Mouse (Mus musculus) CH12.LX (cell line): ENCODE data around the gene Hid1. TPM values are rescaled to one million over a fixed set of nuclear protein-coding genes. Genes with fewer than 3 reads are reported as not detected.

Experiments
- DNase-seq: peaks from one replicate; pipeline ENCODE4 v3.0.0-alpha.2; 2013; ENCODE audit errors: extremely low read depth
- H3K27ac ChIP-seq: 2 replicates; pipeline ENCODE4 v1.5.1; 2012; ENCODE audit warnings: low read depth, mild to moderate bottlenecking, control low read depth, moderate library complexity; ENCODE audit not compliant: insufficient read depth
- H3K27me3 ChIP-seq: replicated peaks from 2 replicates; pipeline ENCODE3; 2012; ENCODE audit warnings: inconsistent platforms
- H3K36me3 ChIP-seq, 2 experiments: replicated peaks in 1 of 2; 2 replicates each; pipeline versions ENCODE3 to v1.6.1; 2012; ENCODE audit warnings: inconsistent platforms in 1 of 2, low read length in 1 of 2, mild to moderate bottlenecking in 1 of 2, mixed read lengths in 1 of 2, moderate library complexity in 1 of 2; ENCODE audit not compliant: control insufficient read depth in 1 of 2, insufficient read depth in 1 of 2
- H3K4me1 ChIP-seq, 2 experiments: 2 replicates each; pipeline ENCODE4 v1.6.1; 2012; ENCODE audit warnings: inconsistent platforms in 1 of 2, moderate library complexity in 1 of 2; ENCODE audit not compliant: insufficient read depth in 2 of 2, control insufficient read depth in 1 of 2
- H3K4me2 ChIP-seq: 2 replicates; pipeline ENCODE4 v1.6.1; 2012; ENCODE audit warnings: low read depth, mild to moderate bottlenecking, control low read depth; ENCODE audit not compliant: poor library complexity, insufficient read depth, severe bottlenecking
- H3K4me3 ChIP-seq, 3 experiments: fragments of 150-350 bp in 1 of 3; sonication (generic) in 1 of 3; replicated peaks in 1 of 3; 2 replicates each; pipeline versions ENCODE3 to v1.5.1; 2011 to 2012; ENCODE audit warnings: low read depth in 2 of 3, low read length in 2 of 3, mild to moderate bottlenecking in 2 of 3, moderate library complexity in 2 of 3, control low read depth in 1 of 3, improper control_type of control experiment in 1 of 3, inconsistent platforms in 1 of 3, mixed read lengths in 1 of 3; ENCODE audit not compliant: poor library complexity in 1 of 3
- H3K79me2 ChIP-seq: replicated peaks from 2 replicates; pipeline ENCODE4 v1.6.1; 2012; ENCODE audit warnings: mild to moderate bottlenecking, moderate library complexity; ENCODE audit not compliant: control insufficient read depth, poor library complexity, insufficient read depth, severe bottlenecking; ENCODE audit errors: extremely low read depth
- H3K9ac ChIP-seq: 2 replicates; pipeline ENCODE4 v1.6.1; 2012; ENCODE audit warnings: low read depth, mild to moderate bottlenecking, control low read depth, moderate library complexity; ENCODE audit not compliant: insufficient read depth
- H3K9me3 ChIP-seq: replicated peaks from 2 replicates; pipeline ENCODE3; 2012; ENCODE audit warnings: low read length, inconsistent platforms, mixed read lengths
- CTCF ChIP-seq, 2 experiments: IDR thresholded peaks in 1 of 2; conservative IDR thresholded peaks in 1 of 2; 2 replicates each; pipeline ENCODE4 v1.5.1; 2011 to 2012; ENCODE audit warnings: low read depth in 2 of 2, low read length in 2 of 2, improper control_type of control experiment in 1 of 2, inconsistent platforms in 1 of 2, mild to moderate bottlenecking in 1 of 2, moderate library complexity in 1 of 2
- E2F4 ChIP-seq: IDR thresholded peaks from 2 replicates; pipeline ENCODE4 v1.6.1; 2011; ENCODE audit warnings: low read depth, low read length, improper control_type of control experiment; ENCODE audit not compliant: insufficient replicate concordance
- ELF1 ChIP-seq: IDR thresholded peaks from 2 replicates; pipeline ENCODE4 v1.6.1; 2014; ENCODE audit warnings: low read depth, mild to moderate bottlenecking, inconsistent platforms, low read length, improper control_type of control experiment
- EP300 ChIP-seq: IDR thresholded peaks from 2 replicates; pipeline ENCODE4 v1.6.1; 2011; ENCODE audit warnings: low read length, improper control_type of control experiment
- HCFC1 ChIP-seq: IDR thresholded peaks from 2 replicates; pipeline ENCODE4 v1.6.1; 2012; ENCODE audit warnings: low read depth, mild to moderate bottlenecking, inconsistent platforms, low read length, improper control_type of control experiment
- IRF4 ChIP-seq: IDR thresholded peaks from 2 replicates; pipeline ENCODE4 v1.6.1; 2014; ENCODE audit warnings: low read depth, mild to moderate bottlenecking, inconsistent platforms, low read length, improper control_type of control experiment
- MAFK ChIP-seq: IDR thresholded peaks from 2 replicates; pipeline ENCODE4 v1.6.1; 2011; ENCODE audit warnings: low read length, improper control_type of control experiment; ENCODE audit not compliant: insufficient replicate concordance
- MAX ChIP-seq: IDR thresholded peaks from 2 replicates; pipeline ENCODE4 v1.6.1; 2011; ENCODE audit warnings: low read length, improper control_type of control experiment
- MYC ChIP-seq: IDR thresholded peaks from 2 replicates; pipeline ENCODE4 v1.6.1; 2011; ENCODE audit warnings: low read depth, mild to moderate bottlenecking, improper control_type of control experiment, low read length
- NRF1 ChIP-seq: IDR thresholded peaks from 2 replicates; pipeline ENCODE4 v1.6.1; 2014; ENCODE audit warnings: low read depth, mild to moderate bottlenecking, inconsistent platforms, low read length, improper control_type of control experiment, moderate library complexity
- POLR2AphosphoS2 ChIP-seq: IDR thresholded peaks from 2 replicates; pipeline ENCODE4 v1.6.1; 2011; ENCODE audit warnings: low read depth, low read length, improper control_type of control experiment
- RAD21 ChIP-seq: IDR thresholded peaks from 2 replicates; pipeline ENCODE4 v1.6.1; 2011; ENCODE audit warnings: low read depth, mild to moderate bottlenecking, low read length, improper control_type of control experiment, moderate library complexity
- RCOR1 ChIP-seq: conservative IDR thresholded peaks from 2 replicates; pipeline ENCODE4 v1.6.1; 2012; ENCODE audit warnings: low read depth, mild to moderate bottlenecking, inconsistent platforms, low read length, improper control_type of control experiment
- SIN3A ChIP-seq: IDR thresholded peaks from 2 replicates; pipeline ENCODE4 v1.6.1; 2012; ENCODE audit warnings: low read length, improper control_type of control experiment, inconsistent platforms
- SMC3 ChIP-seq: IDR thresholded peaks from 2 replicates; pipeline ENCODE4 v1.6.1; 2011; ENCODE audit warnings: low read depth, low read length, improper control_type of control experiment
- TBP ChIP-seq: conservative IDR thresholded peaks from 2 replicates; pipeline ENCODE4 v1.6.1; 2011; ENCODE audit warnings: low read depth, low read length, improper control_type of control experiment
- TCF12 ChIP-seq: IDR thresholded peaks from 2 replicates; pipeline ENCODE4 v1.6.1; 2014; ENCODE audit warnings: low read depth, mild to moderate bottlenecking, inconsistent platforms, low read length, improper control_type of control experiment
- ZKSCAN1 ChIP-seq: IDR thresholded peaks from 2 replicates; pipeline ENCODE4 v1.6.1; 2012; ENCODE audit warnings: low read depth, inconsistent platforms, low read length, improper control_type of control experiment, borderline replicate concordance
- ZNF384 ChIP-seq: IDR thresholded peaks from 2 replicates; pipeline ENCODE4 v1.6.1; 2012; ENCODE audit warnings: low read depth, low read length, improper control_type of control experiment, inconsistent platforms
- dilution Hi-C: fragments of 300-500 bp; cut with MboI; formaldehyde crosslinking; loops from 2 replicates; pipeline ENCODE4 v1.14.3; 2020; ENCODE audit warnings: low sequenced_read_pairs; ENCODE audit not compliant: extremely low pct_unique_long_range_greater_than_20kb, extremely low pct_ligation_motif_present
- in situ Hi-C: fragments of 300-500 bp; cut with MboI; formaldehyde crosslinking; loops from 3 replicates; pipeline ENCODE4 v1.14.3; 2019; ENCODE audit warnings: low sequenced_read_pairs, low pct_ligation_motif_present, low pct_unique_long_range_greater_than_20kb, mixed read lengths
- polyA plus RNA-seq: library from polyadenylated mRNA; unstranded; fragments of >175 nt; gene quantifications from 2 replicates; pipeline ENCODE4 v1.2.1, GENCODE M21; 2012; ENCODE audit warnings: low read depth; ENCODE audit not compliant: insufficient read length
- total RNA-seq, 2 experiments: library from RNA; depleted of rRNA; stranded (reverse); fragments of 300-350 nt in 1 of 2; fragments of >200 nt in 1 of 2; gene quantifications; 2 replicates each; pipeline ENCODE4 v1.2.3; 2012 to 2014

Hid1 gene
- total and polyA plus RNA-seq, 3 experiments: 0.12 to 3.6 (median 0.36) TPM

- H3K36me3 ChIP-seq: no peaks in the 10 kb centered on the region
- H3K27me3 ChIP-seq: peaks cover 88% of the 10 kb centered on the region
- no peaks in the 10 kb centered on the region for H3K4me1 ChIP-seq
- peaks cover 3% of the 10 kb centered on the region for H3K9me3 ChIP-seq
- H3K79me2 ChIP-seq: no peaks in the 10 kb centered on the region
- H3K9ac ChIP-seq: no peak overlapping the region
- dilution Hi-C loops (no loop called here), in situ Hi-C loops (no loop called here)
- H3K4me2 ChIP-seq: no peak overlapping the region
- no peak for TF ChIP-seq ZNF384
- TF ChIP-seq MYC: no peak
- TF ChIP-seq SMC3: no peak
- no peak overlapping the region for H3K27ac ChIP-seq
- H3K4me3 ChIP-seq: no peak overlapping the region
- no peak for DNase-seq
These were observed 26.3 kb upstream of the Hid1 start for GRCm38 (mm10) chr11:115393721-115394325.

- dilution Hi-C loops (no loop called here), in situ Hi-C loops (no loop called here)
- Histone ChIP-seq H3K9ac (no peak overlapping the region), H3K79me2 (no peaks in the 10 kb centered on the region), H3K4me3 (no peak overlapping the region), H3K27ac (no peak overlapping the region), H3K4me1 (no peaks in the 10 kb centered on the region), H3K27me3 (peaks cover 88% of the 10 kb centered on the region), H3K4me2 (no peak overlapping the region), H3K36me3 (no peaks in the 10 kb centered on the region), H3K9me3 (peaks cover 3% of the 10 kb centered on the region)
- no peak for DNase-seq
- TF ChIP-seq SIN3A: no peak
- no peak for TF ChIP-seq TBP
- TF ChIP-seq E2F4: no peak
- no peak for TF ChIP-seq RCOR1
- TF ChIP-seq CTCF (conservative IDR thresholded peaks at IDR 0.05 in 1 of 2, IDR thresholded peaks at IDR 0.05 in 1 of 2; ENCODE audit: low read depth in 2 of 2, low read length in 2 of 2): no peak
- TF ChIP-seq ZKSCAN1: no peak
- no peak for TF ChIP-seq POLR2AphosphoS2
- no peak for TF ChIP-seq ELF1
- TF ChIP-seq RAD21: no peak
- TF ChIP-seq HCFC1: no peak
- TF ChIP-seq EP300: no peak
- no peak for TF ChIP-seq SMC3
- no peak for TF ChIP-seq MAFK
- no peak for TF ChIP-seq MAX
- no peak for TF ChIP-seq ZNF384
- TF ChIP-seq NRF1: no peak
- TF ChIP-seq IRF4: no peak
- TF ChIP-seq TCF12: no peak
These were observed 23.8 kb upstream of the Hid1 start for GRCm38 (mm10) chr11:115391358-115391757.
